Mouse (Mus musculus): ENCODE measurements around the gene Cbx4. TPM values are rescaled to one million over a fixed set of nuclear protein-coding genes. Genes with fewer than 3 reads are reported as not detected.

Gene Cbx4
- polyA plus RNA-seq, 1 experiment from 2014 or later, result 9.7 TPM

DNA sequence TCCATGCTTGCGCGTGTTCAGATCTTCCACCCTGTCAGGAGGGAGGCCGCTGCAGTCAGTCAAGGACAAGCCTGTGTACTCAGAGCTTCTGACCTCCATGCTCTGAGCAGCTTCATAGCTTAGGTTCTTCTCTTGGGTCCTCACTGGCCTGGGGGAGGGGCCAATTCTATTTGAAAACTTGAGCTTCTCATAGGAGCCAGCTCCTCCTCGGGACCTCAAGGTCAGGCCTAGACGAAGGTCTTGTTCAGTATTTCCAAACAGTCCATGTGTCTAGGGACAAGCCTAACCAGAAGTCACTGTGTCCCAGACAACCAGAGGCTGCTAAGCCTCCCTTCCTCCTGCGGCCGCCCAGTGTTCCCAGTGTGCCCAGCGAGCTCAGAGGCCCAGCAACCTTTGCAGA, 19.2 kb downstream of the Cbx4 start:
- Histone ChIP-seq H3K9me3 (ENCODE audit: low read length) (no peaks in the 10 kb centered on the region), H3K4me2 (replicated peaks; ENCODE audit: low read depth, low read length) (no peak overlapping the region), H3K4me1 (ENCODE audit: insufficient read depth, low read depth, low read length) (no peaks in the 10 kb centered on the region), H3K4me3 (ENCODE audit: low read depth, low read length) (no peak overlapping the region), H3K9ac (replicated peaks; ENCODE audit: low read depth) (no peak overlapping the region), H3K36me3 (ENCODE audit: insufficient read depth, low read length) (no peaks in the 10 kb centered on the region), H3K27me3 (replicated peaks; ENCODE audit: insufficient read depth, low read length) (no peaks in the 10 kb centered on the region), H3K27ac (ENCODE audit: low read length) (no peak overlapping the region)
- no peak for ATAC-seq
- TF ChIP-seq EP300 (IDR thresholded peaks at IDR 0.05) (no peak), CTCF (IDR thresholded peaks at IDR 0.05) (no peak)
- no peak for DNase-seq (ENCODE audit: low spot score)
- 76% methylated on average over 8 of the region's 8 CpGs for WGBS

DNA sequence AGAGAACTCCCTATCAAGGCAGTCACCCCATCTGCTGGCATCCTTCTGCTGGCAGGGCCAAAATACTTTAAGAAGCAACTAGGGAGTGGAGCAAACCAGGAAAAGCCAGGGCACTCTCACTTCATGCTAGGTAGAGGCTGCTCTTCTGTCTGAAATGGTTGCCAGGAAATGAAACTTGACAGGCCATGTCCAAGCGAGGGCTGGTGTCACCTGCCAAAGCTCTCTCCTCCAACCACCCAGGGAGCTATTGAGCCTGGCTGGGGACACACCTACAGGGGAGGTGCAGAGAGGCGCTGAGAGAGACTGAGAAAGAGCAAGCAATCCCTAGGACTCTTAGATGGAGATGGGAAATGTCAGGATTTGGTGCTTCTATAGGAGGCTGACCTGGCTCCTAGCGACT, 26.8 kb downstream of the Cbx4 start:
- Histone ChIP-seq H3K27ac (ENCODE audit: low read length) (no peak overlapping the region), H3K4me1 (ENCODE audit: insufficient read depth, low read depth, low read length) (peaks cover 18% of the 10 kb centered on the region), H3K9me3 (ENCODE audit: low read length) (no peaks in the 10 kb centered on the region), H3K9ac (replicated peaks; ENCODE audit: low read depth) (no peak overlapping the region), H3K36me3 (ENCODE audit: insufficient read depth, low read length) (no peaks in the 10 kb centered on the region), H3K27me3 (replicated peaks; ENCODE audit: insufficient read depth, low read length) (peaks cover 30% of the 10 kb centered on the region), H3K4me3 (ENCODE audit: low read depth, low read length) (no peak overlapping the region), H3K4me2 (replicated peaks; ENCODE audit: low read depth, low read length) (peak overlapping the region; percentile 88; the same call in 1 of the 2 replicates)
- ATAC-seq (no peak), DNase-seq (ENCODE audit: low spot score) (peak; percentile 42)
- WGBS, result 17% methylated on average over 3 of the region's 3 CpGs
- no peak for TF ChIP-seq CTCF (IDR thresholded peaks at IDR 0.05)
- TF ChIP-seq EP300 (IDR thresholded peaks at IDR 0.05), result no peak

GRCm38 (mm10) chr11:119058041-119058995, 27.7 kb downstream of the Cbx4 start:
- TF ChIP-seq CTCF (IDR thresholded peaks at IDR 0.05) (peak; percentile 76), EP300 (IDR thresholded peaks at IDR 0.05) (no peak)
- no peak overlapping the region for H3K9ac ChIP-seq (replicated peaks; ENCODE audit: low read depth)
- peaks cover 39% of the 10 kb centered on the region for H3K27me3 ChIP-seq (replicated peaks; ENCODE audit: insufficient read depth, low read length)
- H3K4me3 ChIP-seq (ENCODE audit: low read depth, low read length), result peak overlapping the region; percentile 17
- H3K27ac ChIP-seq (ENCODE audit: low read length), result peak overlapping the region; percentile 66
- peak overlapping the region; percentile 88 for H3K4me2 ChIP-seq (replicated peaks; ENCODE audit: low read depth, low read length)
- H3K9me3 ChIP-seq (ENCODE audit: low read length), result no peaks in the 10 kb centered on the region
- ATAC-seq (peak; percentile 73), DNase-seq (ENCODE audit: low spot score) (peak; percentile 92)
- 2% methylated on average over 58 of the region's 58 CpGs for WGBS
- no peaks in the 10 kb centered on the region for H3K36me3 ChIP-seq (ENCODE audit: insufficient read depth, low read length)
- peaks cover 18% of the 10 kb centered on the region for H3K4me1 ChIP-seq (ENCODE audit: insufficient read depth, low read depth, low read length)

DNA sequence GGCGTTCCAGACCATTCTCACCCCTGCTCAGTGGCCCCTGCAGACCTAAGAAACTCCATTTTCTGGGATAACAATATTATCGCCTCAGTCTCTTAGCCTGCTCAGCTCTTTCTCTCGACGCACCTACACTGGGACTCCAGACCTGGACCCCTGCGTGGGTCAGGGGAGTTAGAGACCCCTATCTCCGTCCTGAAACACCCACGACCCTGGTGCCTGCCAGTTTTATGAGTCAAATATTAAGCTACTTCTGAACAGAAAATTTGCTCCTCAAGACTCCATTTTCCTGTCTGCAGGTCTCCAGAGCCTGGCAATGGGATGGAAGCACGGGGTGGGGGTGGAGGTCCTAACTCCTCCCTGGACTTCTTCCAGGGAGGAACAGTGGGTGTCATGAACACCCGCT, 28.7 kb downstream of the Cbx4 start:
- Histone ChIP-seq H3K36me3 (ENCODE audit: insufficient read depth, low read length) (no peaks in the 10 kb centered on the region), H3K9ac (replicated peaks; ENCODE audit: low read depth) (peak overlapping the region; percentile 85), H3K27me3 (replicated peaks; ENCODE audit: insufficient read depth, low read length) (peaks cover 48% of the 10 kb centered on the region), H3K4me2 (replicated peaks; ENCODE audit: low read depth, low read length) (peak overlapping the region; percentile 88), H3K9me3 (ENCODE audit: low read length) (no peaks in the 10 kb centered on the region), H3K27ac (ENCODE audit: low read length) (peak overlapping the region; percentile 82; the same call in 1 of the 2 replicates), H3K4me1 (ENCODE audit: insufficient read depth, low read depth, low read length) (peaks cover 22% of the 10 kb centered on the region), H3K4me3 (ENCODE audit: low read depth, low read length) (peak overlapping the region; percentile 62)
- ATAC-seq, result no peak
- TF ChIP-seq EP300 (IDR thresholded peaks at IDR 0.05), result no peak
- TF ChIP-seq CTCF (IDR thresholded peaks at IDR 0.05), result no peak
- WGBS, result 6% methylated on average over 9 of the region's 9 CpGs
- DNase-seq (ENCODE audit: low spot score), result peak; percentile 23

- WGBS, result 2% methylated on average over 59 of the region's 65 CpGs
- 0 out of 2 replicates have a peak, but pooled peaks have one; percentile 4 for ATAC-seq
- peak overlapping the region; percentile 88 for H3K4me2 ChIP-seq (replicated peaks; ENCODE audit: low read depth, low read length)
- peak overlapping the region; percentile 85 for H3K9ac ChIP-seq (replicated peaks; ENCODE audit: low read depth)
- peaks cover 22% of the 10 kb centered on the region for H3K4me1 ChIP-seq (ENCODE audit: insufficient read depth, low read depth, low read length)
- DNase-seq (ENCODE audit: low spot score), result peak; percentile 75
- TF ChIP-seq EP300 (IDR thresholded peaks at IDR 0.05), result no peak
- no peak for TF ChIP-seq CTCF (IDR thresholded peaks at IDR 0.05)
- no peaks in the 10 kb centered on the region for H3K9me3 ChIP-seq (ENCODE audit: low read length)
- peak overlapping the region; percentile 62 for H3K4me3 ChIP-seq (ENCODE audit: low read depth, low read length)
- peaks cover 56% of the 10 kb centered on the region for H3K27me3 ChIP-seq (replicated peaks; ENCODE audit: insufficient read depth, low read length)
- no peaks in the 10 kb centered on the region for H3K36me3 ChIP-seq (ENCODE audit: insufficient read depth, low read length)
- peak overlapping the region; percentile 82 for H3K27ac ChIP-seq (ENCODE audit: low read length)
These were observed 29.5 kb downstream of the Cbx4 start for GRCm38 (mm10) chr11:119056301-119057211.

Measured in lung, postnatal 0 days (tissue).